Mouse (Mus musculus) c-Kit-positive CD71-positive TER-119-positive erythroid progenitor cells, embryonic 14.5 days (primary cell): ENCODE measurements at regions not wholly inside any gene's neighbourhood (a gene's known extent, or its start where the extent isn't known, plus 50 kb on each side); places are given as distances from the start of the nearest gene placed in this dataset.
"Not testable (repeated sequence)": the region's sequence is repeated elsewhere in the genome, so short reads cannot be mapped to it uniquely, and the experiment has no call there.

ENCODE experiments used
- DNase-seq: peaks from one replicate; pipeline ENCODE4 v3.0.0-alpha.2; 2013; ENCODE audit warnings: low spot score

DNA sequence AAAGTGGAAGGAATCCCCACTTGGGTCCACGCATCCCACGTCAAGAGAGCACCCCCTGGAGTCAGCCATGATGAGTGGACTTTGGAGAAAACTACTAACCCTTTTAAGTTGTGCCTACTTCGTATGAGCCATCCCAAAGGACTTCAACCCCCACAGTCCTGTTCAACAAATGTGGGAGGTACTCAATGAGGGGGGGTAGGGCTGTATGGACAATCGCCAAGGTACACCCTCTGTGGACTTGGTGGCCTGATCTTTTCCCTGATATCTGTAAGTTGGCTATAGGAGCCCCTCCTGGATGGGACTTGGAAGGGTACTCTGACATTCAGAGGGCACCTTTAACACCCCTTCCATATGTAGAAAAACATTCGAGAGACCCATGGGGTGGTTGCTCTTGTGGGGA lies 256.5 kb upstream of the Olfr161 start:
- DNase-seq = not testable (repeated sequence)

DNA sequence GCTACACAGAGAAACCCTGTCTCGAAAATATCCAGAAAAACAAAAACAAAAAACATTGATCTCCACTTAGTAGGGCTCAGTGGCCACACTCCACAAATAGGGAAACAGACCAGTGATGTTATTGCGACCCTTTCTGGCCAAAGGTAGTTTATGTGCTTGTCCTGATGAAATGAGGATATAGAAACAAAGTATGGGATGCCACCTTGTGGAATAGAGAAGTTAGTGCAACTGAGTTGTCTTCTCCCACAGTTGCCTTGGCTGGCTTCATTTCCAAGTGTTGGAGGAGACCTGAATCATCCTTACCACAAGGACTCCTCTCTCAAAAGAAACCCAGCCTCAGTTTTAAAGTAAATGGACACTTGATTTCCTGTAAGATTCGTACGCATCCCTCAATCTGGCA lies 247.5 kb upstream of the Olfr161 start:
- not testable (repeated sequence) for DNase-seq

DNA sequence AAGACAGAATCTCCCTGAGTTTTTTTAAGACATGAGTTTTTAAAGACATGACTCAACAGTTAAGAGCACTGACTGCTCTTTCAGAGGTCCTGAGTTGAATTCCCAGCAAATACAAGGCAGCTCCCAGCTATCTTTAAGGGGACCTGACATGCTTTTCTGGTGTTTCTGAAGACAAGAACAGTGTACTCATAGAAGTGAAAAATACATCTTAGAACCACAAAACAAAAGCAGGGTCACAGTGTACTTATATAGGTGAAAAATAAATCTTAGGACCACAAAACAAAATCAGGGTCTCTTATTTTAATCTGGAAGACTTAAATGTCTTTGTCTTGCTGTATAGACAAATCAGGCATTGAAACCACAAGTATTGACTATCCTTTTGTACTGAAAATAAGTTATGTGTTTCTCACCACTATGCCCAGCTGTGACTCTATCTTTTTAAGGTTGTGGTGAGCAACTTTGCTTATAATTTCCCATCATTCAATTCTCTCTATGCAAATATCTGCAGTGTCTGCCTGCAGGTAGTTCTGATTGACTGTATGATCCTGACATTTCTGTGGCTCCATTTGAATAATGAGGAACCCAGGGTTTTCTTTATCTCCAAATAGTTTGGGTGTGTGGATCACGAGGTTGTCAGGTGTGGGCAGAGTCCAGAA lies 246.0 kb upstream of the Olfr161 start:
- not testable (repeated sequence) for DNase-seq

DNA sequence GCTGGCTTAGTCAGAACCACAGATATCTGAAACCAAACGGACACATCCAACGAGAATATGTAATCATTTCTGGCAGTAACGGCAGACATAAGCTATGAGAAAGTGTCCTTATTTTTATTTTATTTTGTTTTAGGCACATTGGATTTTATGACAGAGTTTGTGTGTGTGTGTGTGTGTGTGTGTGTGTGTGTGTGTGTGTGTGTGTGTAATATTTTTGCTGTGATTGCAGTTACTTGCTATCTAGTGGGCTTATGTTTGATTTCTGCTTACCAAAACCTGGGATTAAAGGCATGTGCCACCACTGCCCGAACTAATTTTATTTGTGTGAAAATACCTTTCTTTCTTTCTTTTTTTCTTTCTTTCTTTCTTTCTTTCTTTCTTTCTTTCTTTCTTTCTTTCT lies 241.5 kb upstream of the Olfr161 start:
- not testable (repeated sequence) for DNase-seq

DNA sequence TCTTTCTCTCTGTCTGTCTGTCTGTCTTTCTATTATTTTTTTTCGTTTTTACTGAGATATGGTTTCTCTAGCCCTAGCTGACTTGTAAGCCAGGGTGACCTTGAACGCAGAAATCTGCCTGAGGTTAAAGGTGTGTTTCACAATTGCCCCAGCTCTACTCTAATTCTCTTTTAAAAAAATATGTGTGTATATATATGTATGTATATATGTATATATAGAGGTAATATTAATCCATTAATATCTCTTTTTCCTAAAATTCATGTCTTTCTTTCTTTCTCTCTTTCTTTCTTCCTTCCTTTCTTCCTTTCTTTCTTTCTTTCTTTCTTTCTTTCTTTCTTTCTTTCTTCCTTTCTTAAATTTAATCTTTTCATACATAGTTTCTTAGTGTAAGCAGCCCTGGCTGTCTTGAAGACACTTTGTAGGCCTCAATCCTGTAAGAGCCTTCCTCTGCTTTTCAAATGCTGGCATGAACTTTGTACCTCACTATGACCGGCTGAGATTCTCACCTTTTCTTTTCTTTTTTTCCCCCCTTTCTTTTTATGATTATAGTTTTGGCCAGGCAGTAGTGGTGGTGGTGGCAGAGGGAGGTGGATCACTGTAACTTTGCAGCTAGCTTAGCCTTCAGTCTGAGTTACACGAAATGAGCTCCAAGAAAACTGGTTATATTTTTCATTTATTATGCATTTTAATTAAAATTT lies 240.8 kb upstream of the Olfr161 start:
- DNase-seq = not testable (repeated sequence)

DNA sequence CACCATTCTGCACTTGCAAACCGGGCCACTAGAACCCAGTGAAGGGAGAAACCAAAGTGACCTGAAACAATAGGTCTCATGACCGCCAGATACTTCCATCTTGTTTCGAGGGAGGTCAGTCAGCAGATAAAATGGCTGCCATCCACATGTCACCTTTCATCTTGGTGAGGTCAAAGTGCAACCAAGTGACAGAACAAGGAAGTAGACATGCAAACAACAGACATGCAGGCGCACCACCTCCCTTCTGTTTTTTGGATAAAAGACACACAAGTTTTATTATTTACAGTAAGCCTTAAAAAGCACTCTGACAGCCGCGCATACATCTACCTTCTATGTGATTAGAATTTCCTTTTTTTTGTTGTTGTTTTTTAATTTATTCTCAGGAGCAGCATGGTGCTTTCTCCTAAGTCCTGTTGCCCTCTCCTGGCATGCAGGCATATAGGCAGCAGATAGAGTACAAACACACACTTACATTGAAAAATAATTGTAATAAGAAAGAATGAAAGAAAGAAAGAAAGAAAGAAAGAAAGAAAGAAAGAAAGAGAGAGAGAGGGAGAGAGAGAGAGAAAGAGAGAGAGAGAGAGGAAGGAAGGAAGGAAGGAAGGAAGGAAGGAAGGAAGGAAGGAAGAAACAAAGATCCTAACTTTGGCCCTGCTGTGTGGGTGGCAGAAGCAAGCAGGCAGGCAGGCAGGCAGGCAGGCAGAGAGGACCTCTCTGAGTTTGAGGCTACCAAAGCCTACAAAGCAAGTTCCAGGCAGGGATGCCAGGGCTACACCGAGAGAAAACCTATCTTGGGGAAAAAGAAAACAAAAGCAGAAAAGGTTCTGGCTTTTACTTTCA lies 240.0 kb upstream of the Olfr161 start:
- peak; percentile 90 for DNase-seq

DNA sequence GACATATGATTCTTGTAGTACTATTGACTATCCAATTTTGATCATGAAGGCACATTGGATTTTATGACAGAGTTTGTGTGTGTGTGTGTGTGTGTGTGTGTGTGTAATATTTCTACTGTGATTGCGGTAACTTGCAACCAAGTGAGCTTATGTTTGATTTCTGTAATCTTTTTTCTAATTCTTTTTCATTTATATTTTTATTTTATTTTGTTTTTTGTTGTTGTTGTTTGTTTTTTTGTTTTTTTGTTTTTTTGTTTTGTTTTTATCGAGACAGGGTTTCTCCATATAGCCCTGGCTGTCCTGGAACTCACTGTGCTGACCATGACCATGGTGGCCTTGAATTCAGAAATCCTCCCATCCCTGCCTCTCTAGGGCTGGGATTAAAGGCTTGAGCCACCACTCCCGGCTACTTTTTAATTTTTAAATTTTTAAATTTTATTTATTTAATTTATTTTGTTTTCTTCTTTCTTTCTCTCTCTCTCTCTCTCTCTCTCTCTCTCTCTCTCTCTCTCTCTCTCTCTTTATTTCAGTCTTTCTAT lies 239.3 kb upstream of the Olfr161 start:
- peak; percentile 29 for DNase-seq
